Mouse (Mus musculus): ENCODE data around the gene Astn2.
"Not testable (repeated sequence)": the region's sequence is repeated elsewhere in the genome, so short reads cannot be mapped to it uniquely, and the experiment has no call there.

The Astn2 gene

DNA sequence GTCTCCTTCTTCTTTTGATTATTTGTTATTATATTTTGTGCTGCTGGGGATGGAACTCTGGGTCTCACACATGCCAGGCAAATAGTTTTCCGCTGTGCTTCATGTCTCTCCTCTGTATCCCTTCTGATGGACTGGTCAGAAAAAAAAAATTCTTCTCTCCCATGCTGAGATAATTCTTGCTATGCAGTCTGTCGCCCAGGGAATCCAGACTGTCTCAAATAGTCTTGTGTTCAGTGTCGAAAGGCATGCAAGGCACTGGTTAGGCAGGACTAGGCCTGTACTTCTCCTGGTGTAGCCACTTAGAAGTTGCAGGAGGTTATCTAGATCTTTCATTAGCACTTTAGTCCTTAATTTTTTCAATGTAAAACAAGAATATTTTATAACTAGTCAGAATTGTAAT is 642.8 kb downstream of the Astn2 start:
- no peak for DNase-seq (ENCODE audit: low spot score in 2 of 2)

DNA sequence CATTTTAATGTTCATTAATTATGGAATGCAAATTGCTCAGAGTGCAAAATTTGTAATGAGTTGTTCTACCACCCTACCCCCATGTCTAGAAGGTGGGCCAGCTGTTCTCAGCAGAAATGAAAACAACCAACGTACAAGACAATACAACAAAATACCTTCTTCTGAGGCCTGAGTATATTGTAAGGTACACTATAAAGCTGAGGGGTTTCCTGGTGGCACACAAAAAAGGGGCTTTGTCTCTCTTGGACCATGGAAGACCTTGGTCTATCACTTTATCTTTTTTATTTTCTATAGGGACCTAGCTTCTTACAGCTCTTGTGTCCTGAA is 645.6 kb downstream of the Astn2 start:
- no peak for DNase-seq (ENCODE audit: low spot score in 2 of 2)

DNA sequence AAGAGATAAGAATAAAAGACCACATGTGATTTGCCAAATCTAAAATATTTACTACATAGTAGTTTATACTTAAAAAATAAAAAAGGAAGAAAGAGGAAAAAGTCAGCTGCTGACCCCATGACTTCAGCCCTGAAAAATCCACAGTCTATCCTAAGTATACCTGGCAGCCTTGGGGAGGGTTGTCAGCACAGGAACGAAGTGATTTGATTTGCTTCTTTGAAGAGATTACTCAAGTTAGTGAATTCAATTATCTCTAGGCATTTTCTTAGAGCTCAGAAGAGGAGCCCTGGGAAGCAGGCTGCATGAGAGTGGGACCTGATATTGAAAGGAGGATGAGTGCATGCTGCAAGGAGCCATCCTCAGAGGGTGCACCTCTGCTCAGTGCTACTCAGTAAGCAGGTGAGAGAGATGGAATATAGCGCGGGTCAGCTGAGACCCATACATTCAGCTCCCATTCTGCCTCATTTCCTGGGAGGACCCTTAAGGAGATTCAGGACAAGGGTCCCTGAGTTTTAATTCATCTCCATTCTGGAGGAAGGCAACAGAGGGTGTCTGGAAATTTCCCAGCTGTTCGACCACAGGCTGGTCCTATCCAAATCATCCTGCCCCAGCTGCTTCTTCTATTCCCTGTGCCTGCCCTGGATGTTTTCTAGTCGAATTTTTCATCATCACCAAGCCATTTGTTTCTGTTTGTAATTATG is 646.1 kb downstream of the Astn2 start:
- DNase-seq (ENCODE audit: low spot score in 2 of 2), result no peak

DNA sequence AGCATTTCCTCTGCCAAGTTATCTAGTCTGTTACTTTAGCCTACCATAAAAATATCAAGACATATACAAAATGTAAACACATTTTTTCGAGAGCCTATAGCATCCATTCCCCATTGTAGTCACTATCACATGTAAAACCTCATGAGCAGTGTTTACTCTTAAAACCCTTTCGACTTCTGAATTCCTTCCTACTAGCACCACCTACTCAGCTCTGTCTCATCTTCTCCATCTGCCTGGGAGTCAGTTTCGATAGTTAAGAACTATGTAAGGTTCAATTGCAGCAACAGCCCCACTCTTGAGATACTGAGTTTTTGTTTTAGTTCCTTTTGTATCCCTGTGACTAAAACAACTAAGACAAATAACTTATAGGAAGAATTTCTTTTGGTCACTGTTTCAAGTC is 651.5 kb downstream of the Astn2 start:
- no peak for DNase-seq (ENCODE audit: low spot score in 2 of 2)

DNA sequence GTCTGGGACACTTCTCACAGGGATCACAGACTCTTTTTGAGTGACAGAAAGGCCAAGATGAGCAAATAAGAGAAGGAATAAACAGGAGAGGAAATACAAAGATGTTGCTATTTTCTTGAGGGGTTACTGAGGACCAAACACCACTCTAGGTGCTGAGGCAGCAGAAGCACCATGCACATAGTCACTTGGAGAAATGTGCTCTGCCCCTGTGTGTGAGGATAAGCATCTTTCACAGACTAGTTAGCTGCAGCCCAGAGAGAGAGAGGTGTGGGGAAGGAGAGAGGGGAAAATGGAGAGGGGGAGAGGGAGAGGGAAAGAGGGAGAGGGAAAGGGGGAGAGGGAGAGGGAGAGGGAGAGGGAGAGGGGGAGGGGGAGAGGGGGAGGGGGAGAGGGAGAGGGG is 659.6 kb downstream of the Astn2 start:
- no peak for DNase-seq (ENCODE audit: low spot score in 2 of 2)

DNA sequence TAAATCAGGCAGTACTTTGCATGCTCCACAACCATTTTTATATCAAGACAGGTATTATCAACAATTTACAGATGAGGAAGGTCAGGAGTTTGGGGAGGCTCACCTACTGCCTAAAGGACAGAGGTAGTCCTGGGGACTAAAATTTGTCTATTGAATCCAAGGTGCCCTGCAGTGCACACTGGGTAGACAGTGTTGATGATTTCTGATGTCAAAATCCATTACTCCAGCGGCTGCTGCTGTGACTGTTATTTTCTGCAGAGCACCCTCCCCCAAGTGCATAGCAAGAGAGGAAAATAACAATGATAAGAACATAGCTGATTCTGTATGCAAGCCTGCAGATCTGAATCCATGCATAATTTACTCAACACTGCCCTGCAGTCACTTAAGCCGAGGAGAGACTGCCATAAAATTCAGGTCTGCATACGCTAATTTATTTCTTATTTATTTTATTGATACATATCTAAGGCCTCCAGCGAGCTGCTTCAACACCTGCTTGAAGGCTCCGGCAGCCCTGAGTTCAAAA is 660.3 kb downstream of the Astn2 start:
- no peak for DNase-seq (ENCODE audit: low spot score in 2 of 2)

DNA sequence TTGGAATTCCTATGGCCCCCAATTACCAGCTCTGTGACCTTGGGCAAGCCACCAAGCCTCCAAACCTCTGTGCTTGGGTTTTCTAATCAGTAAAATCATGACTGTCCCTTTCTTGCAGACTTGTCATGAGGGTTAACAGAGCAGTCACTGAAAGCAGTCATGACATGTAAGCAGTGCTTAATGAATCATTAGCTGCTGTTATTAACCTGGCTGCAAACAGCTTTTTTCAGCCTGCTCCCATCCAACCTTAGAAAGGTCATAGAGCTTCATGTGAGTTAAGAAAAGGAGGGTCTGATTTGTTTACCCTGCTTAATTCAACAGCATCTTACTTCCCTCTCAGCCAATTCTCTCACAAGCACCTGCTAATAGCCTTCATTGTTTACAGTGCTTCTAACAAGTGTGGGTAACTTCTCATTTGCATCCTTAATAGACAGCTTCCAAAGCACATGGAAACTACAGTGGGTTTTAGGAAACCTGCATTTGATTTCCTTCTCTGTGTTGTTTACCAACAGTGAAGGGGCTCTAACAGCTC is 661.2 kb downstream of the Astn2 start:
- no peak for DNase-seq (ENCODE audit: low spot score in 2 of 2)

DNA sequence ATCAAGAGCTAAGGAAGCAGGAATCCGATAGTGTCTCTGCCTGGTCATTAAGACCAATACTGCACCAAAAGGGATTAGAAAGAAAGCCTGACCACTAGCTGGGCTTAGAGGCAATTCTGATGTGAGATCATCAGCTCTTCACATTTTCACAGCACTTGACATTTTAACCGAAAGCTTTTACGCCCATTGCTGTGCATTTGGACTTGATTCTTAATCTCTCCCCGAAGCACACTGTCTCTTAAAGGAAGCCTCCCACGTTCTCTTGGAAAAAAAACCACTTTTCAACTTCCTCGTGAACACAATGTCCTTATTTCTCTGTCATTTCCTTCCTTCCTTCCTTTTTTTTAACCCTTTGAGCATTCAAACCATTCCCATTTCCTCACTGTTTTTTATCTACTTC is 680.0 kb downstream of the Astn2 start:
- DNase-seq (ENCODE audit: low spot score in 2 of 2), result no peak

DNA sequence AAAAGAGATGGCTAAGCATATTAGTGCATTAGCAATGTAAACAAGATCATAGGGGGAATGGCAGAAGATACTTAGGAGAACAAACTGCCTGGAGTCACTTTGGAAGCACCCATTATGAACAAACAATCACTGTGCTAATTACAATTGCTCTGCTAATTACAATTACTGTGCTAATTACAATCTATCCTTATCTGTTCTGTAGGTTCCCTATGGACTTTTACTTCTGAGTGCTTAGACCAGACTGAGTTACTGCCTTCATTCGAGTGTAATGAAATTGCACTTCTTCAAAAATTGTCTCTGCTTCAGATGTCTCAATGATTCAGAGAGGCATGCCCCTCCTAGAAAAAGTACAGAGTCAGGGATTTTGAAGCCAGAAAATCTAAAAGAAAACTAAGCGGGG is 684.8 kb downstream of the Astn2 start:
- no peak for DNase-seq (ENCODE audit: low spot score in 2 of 2)

DNA sequence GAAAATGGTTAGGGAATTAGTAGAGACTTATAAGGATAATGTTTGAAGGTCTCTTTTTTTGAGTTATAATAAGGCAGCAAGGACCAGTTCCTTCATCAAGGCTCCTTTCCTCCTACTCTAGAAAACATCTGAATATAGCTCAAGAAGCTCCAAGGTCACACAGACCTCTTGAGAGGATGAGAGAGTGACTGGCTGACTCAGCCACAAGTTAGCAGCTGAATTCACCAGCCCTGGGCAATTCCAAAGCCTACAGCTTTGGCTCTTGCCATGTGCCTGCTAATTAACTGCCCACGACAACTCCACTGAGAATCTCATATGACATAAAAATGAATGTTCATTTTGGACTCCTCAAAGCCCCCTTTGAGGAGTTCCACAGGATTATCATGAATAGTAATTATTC is 686.5 kb downstream of the Astn2 start:
- no peak for DNase-seq (ENCODE audit: low spot score in 2 of 2)

DNA sequence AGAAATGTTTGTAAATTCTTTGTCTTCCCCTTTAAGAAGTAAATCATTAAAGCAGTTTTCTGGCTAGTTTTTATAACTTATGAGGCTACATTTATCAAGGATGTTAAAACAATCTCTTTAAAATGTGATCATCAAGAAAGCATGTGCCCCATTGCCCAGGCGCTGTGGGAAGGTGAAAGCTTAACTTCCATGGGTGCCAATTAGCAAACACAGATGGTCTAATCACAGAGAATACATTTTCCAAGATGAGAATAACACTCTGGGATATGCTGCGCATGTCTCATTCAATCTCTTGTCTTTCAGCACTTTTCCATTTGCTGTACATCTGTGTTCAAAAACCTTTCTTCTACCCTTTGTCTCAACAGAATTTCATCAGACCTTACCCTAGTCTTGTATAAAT is 688.3 kb downstream of the Astn2 start:
- no peak for DNase-seq (ENCODE audit: low spot score in 2 of 2)

DNA sequence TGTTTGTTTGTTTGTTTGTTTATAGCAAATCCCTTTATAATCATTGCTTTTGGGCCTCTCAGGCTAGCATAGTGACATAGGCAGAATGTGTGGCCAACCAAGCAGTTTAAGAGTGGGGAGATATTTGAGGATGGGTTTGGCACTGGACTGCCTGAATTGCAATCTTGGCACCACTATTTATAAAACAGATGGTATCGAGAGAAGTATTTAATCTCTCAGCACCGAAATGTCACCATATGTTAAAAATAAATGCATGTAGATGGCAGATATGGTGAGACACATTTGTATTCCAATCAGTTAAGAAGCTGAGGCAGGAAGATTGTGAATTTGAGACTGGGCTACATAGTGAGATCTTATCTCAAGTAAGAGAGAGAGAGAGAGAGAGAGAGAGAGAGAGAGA is 692.7 kb downstream of the Astn2 start:
- no peak for DNase-seq (ENCODE audit: low spot score in 2 of 2)

DNA sequence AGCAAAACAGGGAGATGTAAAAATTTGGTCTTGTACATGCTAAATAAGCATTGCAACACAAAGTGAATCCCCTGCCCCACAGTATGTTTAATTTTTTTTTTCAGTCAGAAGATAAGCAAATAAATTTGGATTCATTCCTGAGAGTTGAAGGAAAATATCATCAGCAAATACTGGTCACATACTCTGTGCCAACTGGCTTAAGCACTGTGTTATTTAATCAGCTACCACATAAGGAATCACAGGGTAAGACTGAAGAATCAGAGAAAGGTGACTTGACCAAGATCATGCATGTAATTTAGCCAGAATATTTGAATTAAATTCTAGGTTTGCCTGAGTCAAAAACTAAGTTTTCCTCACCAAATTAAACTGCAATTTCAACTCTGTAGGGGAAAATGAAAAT is 693.8 kb downstream of the Astn2 start:
- no peak for DNase-seq (ENCODE audit: low spot score in 2 of 2)

DNA sequence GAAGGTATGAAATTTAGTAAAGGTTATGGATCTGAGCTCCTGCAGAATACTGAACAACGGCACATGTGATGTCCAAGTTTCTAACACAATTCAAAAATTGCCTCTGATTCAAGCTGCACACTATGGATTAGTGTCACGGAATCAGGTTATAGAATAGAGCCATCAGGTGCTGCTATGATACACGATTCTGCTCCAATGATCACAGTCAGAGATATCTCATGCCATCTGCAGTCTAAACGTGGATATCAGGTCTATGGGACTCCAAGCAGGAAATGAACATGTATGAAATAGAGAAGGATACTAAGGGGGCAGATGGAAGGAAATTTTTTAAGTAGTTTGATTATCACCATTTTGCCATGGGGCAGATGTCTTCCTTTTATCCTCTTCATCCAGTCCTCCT is 702.6 kb downstream of the Astn2 start:
- no peak for DNase-seq (ENCODE audit: low spot score in 2 of 2)

DNA sequence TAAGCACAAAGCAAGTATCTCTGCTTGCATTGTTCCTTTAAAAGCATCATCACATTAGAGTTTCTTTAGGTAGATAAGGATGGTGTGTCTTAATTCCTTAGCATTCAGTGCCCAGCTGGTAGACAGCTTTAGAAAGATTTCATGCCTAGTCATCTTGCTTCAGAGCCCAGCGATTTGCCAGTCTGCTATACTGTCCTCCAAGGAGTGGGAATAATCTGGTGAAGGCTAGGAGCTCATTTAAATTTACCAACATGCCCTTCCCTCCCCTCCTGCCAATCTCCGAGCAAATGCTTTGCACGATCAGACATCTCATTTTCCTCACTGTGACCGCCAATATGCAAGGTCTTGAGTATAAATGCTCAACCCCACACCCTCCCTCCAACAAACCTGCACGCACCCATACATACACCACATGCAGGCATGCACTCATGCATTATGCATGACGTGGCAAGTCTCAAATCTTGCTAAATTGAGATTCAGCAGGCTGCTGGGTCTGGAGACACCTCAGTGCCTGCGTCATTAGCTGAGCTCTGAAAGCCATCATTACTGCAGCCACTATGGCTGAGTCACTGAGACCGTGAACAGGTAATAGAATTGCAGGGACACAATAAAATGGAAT is 704.6 kb downstream of the Astn2 start:
- DNase-seq (ENCODE audit: low spot score in 2 of 2), result peak in 1 of 2 experiments; percentile 22

DNA sequence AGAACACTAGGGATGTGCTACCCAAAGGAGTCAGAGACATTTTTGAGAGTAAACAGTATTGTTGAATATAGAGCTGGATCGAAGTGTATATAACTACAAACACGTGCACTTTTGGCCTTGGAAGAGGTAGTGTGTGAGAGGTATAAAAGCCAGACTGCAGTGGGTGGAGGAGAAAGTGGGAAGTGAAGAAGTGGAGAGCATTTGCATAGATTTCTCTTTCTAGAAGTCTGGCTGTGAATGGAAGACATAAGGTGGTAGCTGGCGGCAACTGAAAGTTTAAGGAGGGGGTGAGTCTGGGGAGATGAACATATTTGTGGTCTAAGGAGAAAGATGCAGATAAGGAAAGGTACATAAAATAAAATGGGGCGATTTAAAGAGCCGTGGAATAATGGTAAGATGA is 709.2 kb downstream of the Astn2 start:
- DNase-seq (ENCODE audit: low spot score in 2 of 2), result peak in 1 of 2 experiments; percentile 8

DNA sequence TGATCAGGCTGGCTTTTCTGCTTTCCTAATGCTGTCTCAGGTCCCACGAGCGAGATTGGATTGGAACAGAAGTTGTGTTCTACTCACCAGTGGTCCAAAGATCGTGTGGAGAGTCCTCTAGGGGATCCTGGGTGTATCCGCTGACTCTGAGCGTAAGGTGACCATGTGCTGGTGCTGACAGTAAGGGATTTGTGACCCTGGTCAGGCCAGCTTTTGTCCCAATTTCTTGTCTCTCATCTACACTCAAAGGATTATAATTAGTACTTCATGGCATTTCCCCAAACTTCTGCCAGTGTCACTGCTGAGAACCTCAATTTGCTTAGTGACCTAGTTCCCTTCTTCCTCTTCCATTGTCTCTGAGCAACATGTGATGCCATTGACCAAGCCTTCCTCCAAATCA is 710.4 kb downstream of the Astn2 start:
- DNase-seq (ENCODE audit: low spot score in 2 of 2), result no peak

DNA sequence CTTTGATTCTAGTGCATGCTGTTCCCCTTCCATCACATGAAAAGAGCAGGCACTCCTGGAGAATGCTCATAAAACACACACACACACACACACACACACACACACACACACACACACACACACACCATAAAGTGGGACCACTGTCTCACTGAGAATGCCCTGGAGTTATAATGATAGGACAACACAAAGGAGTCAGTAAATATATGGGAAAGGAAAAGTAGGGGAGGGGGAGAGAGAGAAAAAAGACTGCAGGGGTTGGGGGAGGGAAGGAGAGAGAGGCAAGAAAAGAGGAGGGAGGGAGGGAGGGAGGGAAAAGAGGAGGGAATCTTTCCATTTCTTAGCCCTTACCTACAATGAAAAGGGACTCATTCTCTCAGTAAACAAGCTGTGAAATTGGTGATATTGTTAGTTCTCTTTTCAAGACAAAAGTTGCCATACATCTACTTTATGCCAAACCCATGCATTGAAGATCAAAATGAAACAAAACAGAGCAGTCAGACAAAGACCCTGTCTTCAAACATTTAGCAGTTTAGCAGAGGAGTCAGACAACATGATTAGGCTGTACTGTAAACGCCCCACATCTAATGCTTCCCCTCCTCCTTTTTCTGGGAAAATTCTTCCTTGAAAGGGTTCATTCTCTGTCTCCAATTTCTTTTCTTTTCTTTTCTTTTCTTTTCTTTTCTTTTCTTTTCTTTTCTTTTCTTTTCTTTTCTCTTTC is 717.2 kb downstream of the Astn2 start:
- DNase-seq (ENCODE audit: low spot score in 2 of 2), result no peak

DNA sequence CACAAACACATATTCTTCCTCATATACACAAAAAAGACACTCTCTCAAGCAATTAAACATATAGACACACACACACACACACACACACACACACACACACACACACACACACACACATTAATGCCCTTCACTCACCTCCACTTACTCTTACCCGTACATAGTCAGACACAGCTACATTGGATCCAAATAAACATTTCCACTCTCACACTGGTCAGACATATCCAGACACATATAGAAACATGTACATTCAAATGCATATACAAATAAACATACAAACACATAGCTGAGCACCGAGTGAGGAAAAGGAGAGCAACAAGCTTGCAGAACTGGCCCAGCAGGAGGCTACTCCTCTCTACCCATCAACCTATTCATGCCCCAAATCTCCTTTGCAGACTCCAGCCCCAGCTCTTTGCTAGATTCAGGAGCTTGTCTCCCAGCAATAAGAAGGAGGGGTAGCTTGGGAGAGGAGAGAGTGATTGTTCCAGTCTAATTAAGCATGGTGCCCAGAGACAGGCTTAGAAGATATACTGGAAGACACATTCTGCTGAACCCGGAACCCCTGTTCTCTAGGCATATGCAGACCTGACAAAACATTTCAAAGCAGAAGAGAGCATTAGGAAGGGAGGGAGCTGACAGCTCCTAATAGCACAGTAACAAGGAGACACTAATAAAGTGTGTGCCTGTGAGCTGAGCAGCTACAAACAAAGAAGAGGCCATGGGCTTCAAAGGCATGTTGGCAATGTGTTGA is 718.0 kb downstream of the Astn2 start:
- DNase-seq (ENCODE audit: low spot score in 2 of 2), result no peak

DNA sequence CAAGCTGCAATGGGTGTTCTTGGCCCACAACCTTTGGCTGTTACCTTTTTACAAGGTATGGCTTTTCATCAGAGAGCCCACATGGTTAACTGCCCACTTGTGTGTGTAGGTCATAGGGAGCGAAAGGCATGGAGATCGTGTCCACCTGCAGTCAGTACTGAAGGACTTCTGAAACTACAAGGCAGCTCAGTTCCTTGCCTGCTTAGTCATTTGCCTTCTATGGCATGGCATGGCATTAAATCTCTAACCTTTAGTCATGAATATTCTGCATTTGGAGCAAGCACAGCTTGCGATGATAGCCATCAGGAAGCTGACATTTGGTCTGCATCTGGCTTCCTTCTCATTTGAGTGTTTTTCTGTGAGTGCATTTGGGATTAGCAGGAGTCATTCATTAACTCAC is 720.0 kb downstream of the Astn2 start:
- DNase-seq (ENCODE audit: low spot score in 2 of 2), result no peak

DNA sequence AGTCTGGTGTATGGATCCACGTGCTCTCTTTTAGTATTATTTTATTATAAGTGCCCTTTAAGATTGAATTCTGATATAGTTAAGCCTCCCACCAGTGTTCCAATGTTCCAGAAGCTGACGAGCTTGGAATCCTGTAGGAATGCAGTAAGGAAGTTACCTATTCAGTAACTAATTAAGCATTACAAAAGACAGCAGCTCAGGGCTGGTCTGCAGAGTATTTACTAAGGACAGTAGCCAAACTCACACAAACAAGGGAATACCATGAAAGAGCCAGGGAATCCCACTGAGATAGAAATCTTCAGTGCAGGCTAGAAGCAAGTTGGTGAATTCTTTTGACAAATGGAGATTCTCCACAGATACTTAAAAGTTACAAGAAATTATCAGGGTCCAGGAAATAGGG is 724.6 kb downstream of the Astn2 start:
- DNase-seq (ENCODE audit: low spot score in 2 of 2), result not testable (repeated sequence)

DNA sequence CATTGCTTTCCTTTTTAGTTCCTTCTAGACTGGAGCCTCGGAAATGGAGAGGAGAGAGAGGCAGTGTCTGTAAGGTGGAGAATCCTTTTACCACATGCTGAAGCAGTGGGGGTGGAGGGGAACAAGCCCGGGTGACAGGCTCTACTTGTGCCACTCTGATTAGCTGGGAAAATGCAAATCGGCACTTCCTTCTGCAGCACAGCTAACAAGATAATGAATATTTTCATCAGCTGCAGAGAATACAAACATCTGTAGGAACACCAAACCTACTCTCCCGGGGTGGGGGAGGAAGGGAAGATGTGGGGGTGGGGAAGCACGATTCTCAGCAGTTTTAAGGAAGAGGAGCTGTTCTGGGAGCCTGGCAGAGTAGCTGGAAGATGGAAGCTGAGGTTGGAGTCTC is 725.5 kb downstream of the Astn2 start:
- no peak for DNase-seq (ENCODE audit: low spot score in 2 of 2)
